Mouse (Mus musculus): ENCODE data around the gene Rasa3. TPM values are rescaled to one million over a fixed set of nuclear protein-coding genes. Genes with fewer than 3 reads are reported as not detected.

Gene Rasa3
- polyA plus RNA-seq, 1 experiment from 2014 or later = 43.1 TPM

- Histone ChIP-seq H3K27me3 (no peaks in the 10 kb centered on the region), H3K4me1 (replicated peaks) (no peaks in the 10 kb centered on the region), H3K4me3 (no peak overlapping the region), H3K36me3 (peaks cover 5% of the 10 kb centered on the region), H3K4me2 (no peak overlapping the region), H3K9me3 (no peaks in the 10 kb centered on the region), H3K9ac (no peak overlapping the region), H3K27ac (replicated peaks) (no peak overlapping the region)
- no peak for ATAC-seq (ENCODE audit: low FRiP score, low read depth)
- WGBS = 52% methylated on average over 8 of the region's 8 CpGs
Observed at GRCm38 (mm10) chr8:13602621-13603020, 74.8 kb downstream of the Rasa3 start.

GRCm38 (mm10) chr8:13601166-13601565, 76.2 kb downstream of the Rasa3 start:
- Histone ChIP-seq H3K36me3 (peaks cover 20% of the 10 kb centered on the region), H3K9me3 (no peaks in the 10 kb centered on the region), H3K9ac (no peak overlapping the region), H3K27me3 (no peaks in the 10 kb centered on the region), H3K4me3 (no peak overlapping the region), H3K27ac (replicated peaks) (no peak overlapping the region), H3K4me2 (no peak overlapping the region), H3K4me1 (replicated peaks) (no peaks in the 10 kb centered on the region)
- 92% methylated on average over 11 of the region's 11 CpGs for WGBS
- ATAC-seq (ENCODE audit: low FRiP score, low read depth) = no peak

DNA sequence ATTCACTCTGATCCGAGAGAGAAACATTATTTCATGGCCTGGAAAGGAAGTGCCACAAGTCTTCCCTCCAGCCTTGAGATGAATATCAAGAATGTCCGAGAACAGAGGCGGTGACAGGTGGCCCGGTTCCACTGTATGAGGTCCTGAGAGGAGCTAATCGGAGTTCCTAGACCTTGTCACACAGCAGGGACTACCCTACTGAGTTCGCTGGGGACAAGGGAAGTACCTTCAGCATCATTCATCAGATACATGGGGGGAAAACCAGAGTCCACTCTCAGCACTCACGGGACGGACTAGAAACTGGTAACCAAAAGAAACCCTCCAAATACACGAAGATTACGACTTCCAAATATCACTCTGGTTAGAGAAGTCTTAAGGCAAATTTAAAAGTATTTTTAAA, 76.7 kb downstream of the Rasa3 start:
- H3K4me1 ChIP-seq (replicated peaks) = no peaks in the 10 kb centered on the region
- no peak overlapping the region for H3K9ac ChIP-seq
- H3K36me3 ChIP-seq = peaks cover 24% of the 10 kb centered on the region
- no peak for ATAC-seq (ENCODE audit: low FRiP score, low read depth)
- no peaks in the 10 kb centered on the region for H3K9me3 ChIP-seq
- H3K27ac ChIP-seq (replicated peaks) = no peak overlapping the region
- WGBS = 84% methylated on average over 10 of the region's 10 CpGs
- H3K4me2 ChIP-seq = no peak overlapping the region
- H3K4me3 ChIP-seq = no peak overlapping the region
- H3K27me3 ChIP-seq = no peaks in the 10 kb centered on the region

GRCm38 (mm10) chr8:13600204-13600603, 77.2 kb downstream of the Rasa3 start:
- H3K4me2 ChIP-seq = no peak overlapping the region
- H3K4me1 ChIP-seq (replicated peaks) = no peaks in the 10 kb centered on the region
- no peak overlapping the region for H3K9ac ChIP-seq
- no peak overlapping the region for H3K4me3 ChIP-seq
- H3K27ac ChIP-seq (replicated peaks) = no peak overlapping the region
- peaks cover 27% of the 10 kb centered on the region for H3K36me3 ChIP-seq
- no peak for ATAC-seq (ENCODE audit: low FRiP score, low read depth)
- 73% methylated on average over 7 of the region's 7 CpGs for WGBS
- H3K27me3 ChIP-seq = no peaks in the 10 kb centered on the region
- H3K9me3 ChIP-seq = no peaks in the 10 kb centered on the region

DNA sequence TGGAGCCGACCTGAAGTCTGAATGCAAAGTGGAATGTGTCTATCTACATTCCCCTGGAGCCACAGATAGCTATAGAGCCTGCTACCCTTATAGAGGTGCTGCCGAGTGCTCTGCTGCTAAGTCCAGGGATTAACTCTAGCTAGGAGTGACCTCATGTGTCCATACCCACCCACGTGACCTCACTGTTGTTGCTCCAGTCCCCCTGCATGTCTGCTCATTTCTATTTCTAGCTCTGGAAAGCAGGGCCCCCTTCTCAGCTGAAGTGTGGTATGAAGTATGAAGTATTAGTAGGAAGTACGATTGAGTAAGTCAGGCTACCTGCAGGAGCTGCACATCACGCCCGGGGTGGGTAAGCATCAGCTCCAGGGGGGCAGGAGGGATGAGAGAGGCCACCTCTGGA, 79.6 kb downstream of the Rasa3 start:
- Histone ChIP-seq H3K36me3 (peaks cover 31% of the 10 kb centered on the region), H3K4me1 (replicated peaks) (no peaks in the 10 kb centered on the region), H3K27ac (replicated peaks) (no peak overlapping the region), H3K9ac (no peak overlapping the region), H3K27me3 (no peaks in the 10 kb centered on the region), H3K4me3 (no peak overlapping the region), H3K9me3 (no peaks in the 10 kb centered on the region), H3K4me2 (no peak overlapping the region)
- no peak for ATAC-seq (ENCODE audit: low FRiP score, low read depth)
- WGBS = 95% methylated on average over 6 of the region's 6 CpGs

DNA sequence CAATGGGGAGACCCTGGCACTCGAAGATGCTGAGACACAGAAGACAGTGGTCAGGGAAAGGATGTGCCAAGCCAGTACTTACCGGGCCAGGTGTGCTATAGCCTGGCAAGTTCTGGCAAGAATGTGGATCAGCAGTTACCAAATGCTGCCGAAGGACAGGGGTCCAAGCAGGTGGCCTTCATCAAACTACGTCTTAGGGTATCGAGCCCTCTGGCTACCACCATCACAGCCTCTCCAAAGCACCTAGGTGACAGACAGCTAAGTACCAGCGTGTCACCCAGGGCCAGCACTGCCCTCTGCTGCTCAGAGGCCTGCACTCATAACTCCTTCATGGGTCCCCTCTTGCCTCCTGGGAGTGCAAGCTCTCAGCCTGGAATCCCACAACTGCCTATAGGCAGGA, 81.5 kb downstream of the Rasa3 start:
- no peak overlapping the region for H3K27ac ChIP-seq (replicated peaks)
- peaks cover 31% of the 10 kb centered on the region for H3K36me3 ChIP-seq
- 92% methylated on average over 6 of the region's 6 CpGs for WGBS
- no peaks in the 10 kb centered on the region for H3K9me3 ChIP-seq
- no peaks in the 10 kb centered on the region for H3K27me3 ChIP-seq
- ATAC-seq (ENCODE audit: low FRiP score, low read depth) = no peak
- no peak overlapping the region for H3K4me2 ChIP-seq
- no peaks in the 10 kb centered on the region; the same call in 1 of the 2 replicates for H3K4me1 ChIP-seq (replicated peaks)
- H3K9ac ChIP-seq = no peak overlapping the region
- no peak overlapping the region for H3K4me3 ChIP-seq

DNA sequence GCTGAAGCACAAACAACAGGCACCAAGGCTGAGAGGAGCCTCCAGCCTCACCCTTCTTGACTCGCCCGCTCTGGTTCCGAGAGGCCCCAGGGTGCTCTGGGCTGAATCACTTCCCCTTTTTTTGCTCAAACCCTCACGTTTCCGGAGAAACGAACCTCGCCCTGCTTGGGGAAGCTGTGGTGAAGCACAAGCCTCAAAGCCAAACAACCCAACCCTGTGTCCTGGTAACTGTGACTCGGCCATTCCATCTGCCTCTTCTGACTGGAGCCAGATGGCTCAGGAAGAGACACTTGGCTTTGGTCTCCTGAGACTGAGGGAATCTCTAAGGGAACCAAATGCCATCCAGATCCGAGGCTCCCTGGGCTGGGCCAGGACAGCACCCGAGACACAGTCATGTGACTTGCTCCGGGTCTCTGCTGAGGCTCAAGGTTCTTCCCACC, 82.5 kb downstream of the Rasa3 start:
- no peak overlapping the region for H3K27ac ChIP-seq (replicated peaks)
- 88% methylated on average over 11 of the region's 11 CpGs for WGBS
- no peak overlapping the region for H3K4me3 ChIP-seq
- H3K4me2 ChIP-seq = no peak overlapping the region
- no peaks in the 10 kb centered on the region for H3K9me3 ChIP-seq
- peaks cover 31% of the 10 kb centered on the region for H3K36me3 ChIP-seq
- no peaks in the 10 kb centered on the region for H3K27me3 ChIP-seq
- no peaks in the 10 kb centered on the region; the same call in 1 of the 2 replicates for H3K4me1 ChIP-seq (replicated peaks)
- no peak for ATAC-seq (ENCODE audit: low FRiP score, low read depth)
- no peak overlapping the region for H3K9ac ChIP-seq

DNA sequence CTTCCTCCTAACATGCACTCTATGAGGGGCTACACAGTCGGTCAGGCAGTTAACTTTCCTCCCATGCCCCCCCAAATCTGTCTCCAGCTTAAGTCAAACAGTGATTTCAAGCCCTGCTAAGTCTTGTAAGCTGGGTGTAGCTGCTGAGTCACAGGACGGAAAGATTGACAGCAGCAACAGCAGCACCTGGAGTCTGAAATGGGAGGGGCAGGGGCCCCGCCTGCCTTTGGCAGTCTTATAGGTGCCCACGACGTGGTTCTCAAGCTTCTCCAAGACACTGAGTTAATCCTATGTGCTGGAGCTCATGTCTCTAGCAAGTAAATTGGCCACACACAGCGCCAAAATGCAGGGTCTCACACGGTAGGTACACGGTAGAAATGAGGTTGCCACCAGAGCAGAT, 84.1 kb downstream of the Rasa3 start:
- Histone ChIP-seq H3K9ac (no peak overlapping the region), H3K27me3 (no peaks in the 10 kb centered on the region), H3K4me2 (no peak overlapping the region), H3K4me1 (replicated peaks) (no peaks in the 10 kb centered on the region; the same call in 1 of the 2 replicates), H3K9me3 (no peaks in the 10 kb centered on the region), H3K36me3 (peaks cover 31% of the 10 kb centered on the region), H3K27ac (replicated peaks) (no peak overlapping the region), H3K4me3 (no peak overlapping the region)
- ATAC-seq (ENCODE audit: low FRiP score, low read depth) = no peak
- 87% methylated on average over 8 of the region's 8 CpGs for WGBS

DNA sequence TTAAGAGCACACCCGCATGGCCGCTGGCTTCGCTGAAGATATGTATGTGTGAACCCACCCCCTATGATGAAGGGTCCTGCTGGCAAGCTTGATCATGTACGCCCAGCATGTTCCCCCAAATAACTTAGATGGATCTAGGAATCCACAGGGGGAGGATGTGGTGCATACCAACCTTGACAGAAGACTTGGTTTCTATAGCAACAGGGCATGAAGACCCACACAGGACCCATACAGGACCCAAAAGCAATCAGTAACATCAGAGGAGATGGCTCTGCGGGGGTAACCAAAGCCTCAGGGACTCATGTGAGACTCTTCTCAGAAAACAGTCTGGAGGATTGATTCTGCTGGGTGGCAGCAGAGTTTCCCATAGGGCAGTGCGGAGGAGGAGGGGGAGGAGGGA, 86.2 kb downstream of the Rasa3 start:
- no peaks in the 10 kb centered on the region for H3K27me3 ChIP-seq
- peaks cover 17% of the 10 kb centered on the region for H3K36me3 ChIP-seq
- H3K9ac ChIP-seq = no peak overlapping the region
- H3K27ac ChIP-seq (replicated peaks) = 0 out of 2 replicates have a peak overlapping the region, but pooled peaks have one; percentile 5
- H3K4me2 ChIP-seq = no peak overlapping the region
- ATAC-seq (ENCODE audit: low FRiP score, low read depth) = peak; percentile 52; the same call in 1 of the 2 replicates
- H3K9me3 ChIP-seq = no peaks in the 10 kb centered on the region
- 75% methylated on average over 6 of the region's 6 CpGs for WGBS
- H3K4me3 ChIP-seq = no peak overlapping the region
- H3K4me1 ChIP-seq (replicated peaks) = no peaks in the 10 kb centered on the region; the same call in 1 of the 2 replicates

DNA sequence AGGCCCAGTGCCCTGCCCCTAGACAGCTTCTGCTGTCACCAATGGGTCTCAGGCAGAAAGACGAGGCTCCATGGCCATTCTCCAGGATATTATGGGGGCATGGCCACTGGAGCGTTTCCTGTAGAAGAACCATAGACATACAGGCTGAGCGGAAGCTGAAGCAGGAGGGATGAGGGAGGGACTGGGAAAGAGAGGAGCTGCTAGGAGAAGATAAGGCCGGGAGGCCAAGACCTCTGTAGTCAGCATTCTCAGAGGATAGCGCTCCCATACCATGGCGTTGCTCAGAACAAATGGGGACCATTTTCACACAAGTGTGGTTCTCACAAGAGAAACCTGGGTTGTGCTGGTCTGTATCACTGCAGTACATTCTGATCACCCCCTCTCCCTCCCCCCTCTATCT, 88.3 kb downstream of the Rasa3 start:
- H3K27ac ChIP-seq (replicated peaks) = no peak overlapping the region
- ATAC-seq (ENCODE audit: low FRiP score, low read depth) = no peak
- 92% methylated on average over 6 of the region's 6 CpGs for WGBS

GRCm38 (mm10) chr8:13584652-13585051, 92.8 kb downstream of the Rasa3 start:
- 78% methylated on average over 8 of the region's 8 CpGs for WGBS
- Histone ChIP-seq H3K4me1 (replicated peaks) (no peaks in the 10 kb centered on the region), H3K9me3 (no peaks in the 10 kb centered on the region), H3K9ac (no peak overlapping the region), H3K27ac (replicated peaks) (no peak overlapping the region), H3K36me3 (peaks cover 50% of the 10 kb centered on the region), H3K4me3 (no peak overlapping the region), H3K4me2 (no peak overlapping the region), H3K27me3 (no peaks in the 10 kb centered on the region)
- ATAC-seq (ENCODE audit: low FRiP score, low read depth) = no peak

More for the DNA sequence above, 88.3 kb downstream of the Rasa3 start:
- no peak overlapping the region for H3K4me3 ChIP-seq
- H3K4me1 ChIP-seq (replicated peaks) = no peaks in the 10 kb centered on the region; the same call in 1 of the 2 replicates
- no peaks in the 10 kb centered on the region for H3K27me3 ChIP-seq
- H3K4me2 ChIP-seq = no peak overlapping the region
- H3K9ac ChIP-seq = no peak overlapping the region
- peaks cover 17% of the 10 kb centered on the region for H3K36me3 ChIP-seq
- no peaks in the 10 kb centered on the region for H3K9me3 ChIP-seq

GRCm38 (mm10) chr8:13577869-13578268, 99.5 kb downstream of the Rasa3 start:
- peaks cover 54% of the 10 kb centered on the region for H3K36me3 ChIP-seq
- no peak for ATAC-seq (ENCODE audit: low FRiP score, low read depth)

DNA sequence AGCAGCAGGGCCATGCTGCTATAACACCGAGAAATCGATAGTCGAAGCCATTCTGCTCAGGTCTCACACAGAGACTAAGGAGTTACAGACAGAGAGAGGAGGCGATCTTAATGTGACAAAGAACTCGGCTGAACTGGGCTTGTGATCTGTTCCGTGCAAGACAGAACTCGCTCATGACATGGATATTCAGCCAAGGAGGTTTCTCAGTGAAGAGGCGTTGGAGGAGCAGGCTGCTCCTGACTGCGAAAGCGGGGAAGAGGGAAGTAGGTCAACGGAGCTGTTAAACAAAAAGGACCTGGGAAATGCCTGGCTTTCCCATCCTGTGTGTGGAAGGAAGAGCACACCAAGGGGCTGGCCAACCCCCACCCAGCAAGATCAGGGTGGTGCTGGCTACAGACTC, 105.4 kb downstream of the Rasa3 start:
- Histone ChIP-seq H3K9ac (no peak overlapping the region), H3K36me3 (peaks cover 27% of the 10 kb centered on the region), H3K4me3 (no peak overlapping the region), H3K4me2 (no peak overlapping the region), H3K4me1 (replicated peaks) (no peaks in the 10 kb centered on the region), H3K27me3 (no peaks in the 10 kb centered on the region), H3K9me3 (no peaks in the 10 kb centered on the region), H3K27ac (replicated peaks) (no peak overlapping the region)
- WGBS = 95% methylated on average over 11 of the region's 11 CpGs
- ATAC-seq (ENCODE audit: low FRiP score, low read depth) = no peak

More at GRCm38 (mm10) chr8:13577869-13578268, 99.5 kb downstream of the Rasa3 start:
- no peak overlapping the region for H3K4me3 ChIP-seq
- H3K27me3 ChIP-seq = no peaks in the 10 kb centered on the region
- H3K27ac ChIP-seq (replicated peaks) = no peak overlapping the region
- H3K4me1 ChIP-seq (replicated peaks) = no peaks in the 10 kb centered on the region
- H3K4me2 ChIP-seq = no peak overlapping the region
- no peak overlapping the region for H3K9ac ChIP-seq
- WGBS = 94% methylated on average over 6 of the region's 6 CpGs
- H3K9me3 ChIP-seq = no peaks in the 10 kb centered on the region
